Mouse (Mus musculus) erythroblast, embryonic 14.5 days (primary cell): ENCODE measurements around the gene Dnase1l1.

Source experiments
- GATA1 ChIP-seq: IDR thresholded peaks from 2 replicates; pipeline ENCODE4 v1.6.1; 2012; ENCODE audit warnings: low read length, inconsistent platforms, mixed read lengths
- TAL1 ChIP-seq: IDR thresholded peaks from 3 replicates; pipeline ENCODE4 v1.6.1; 2012; ENCODE audit warnings: low read length, inconsistent platforms, mixed read lengths

GRCm38 (mm10) chrX:74233196-74233595 lies 48.9 kb downstream of the Dnase1l1 start:
- TF ChIP-seq GATA1, result no peak
- no peak for TF ChIP-seq TAL1
